Mouse (Mus musculus) testis, postnatal 10 days (tissue): Measurements from ENCODE around the gene Rapgef1.

Source experiments
- DNase-seq: peaks from one replicate; pipeline ENCODE4 v3.0.0; 2021; ENCODE audit warnings: low spot score

Gene Rapgef1

GRCm38 (mm10) chr2:29619484-29620300, at the start of gene Rapgef1:
Gene Rapgef1 (plus strand): TSS chr2:29619720.
- DNase-seq, result peak; percentile 94

- DNase-seq, result no peak
These were observed 47.4 kb upstream of the Rapgef1 start for GRCm38 (mm10) chr2:29571921-29572700.

GRCm38 (mm10) chr2:29572811-29573427, 46.6 kb upstream of the Rapgef1 start:
- DNase-seq, result no peak

- peak; percentile 84 for DNase-seq
These were observed 45.9 kb upstream of the Rapgef1 start for GRCm38 (mm10) chr2:29573591-29573990.

- no peak for DNase-seq
These were observed 45.3 kb upstream of the Rapgef1 start for GRCm38 (mm10) chr2:29574187-29574586.

- peak; percentile 84 for DNase-seq
These were observed 37.1 kb upstream of the Rapgef1 start for GRCm38 (mm10) chr2:29582415-29582814.

GRCm38 (mm10) chr2:29586017-29586702, 33.4 kb upstream of the Rapgef1 start:
- no peak for DNase-seq

GRCm38 (mm10) chr2:29588006-29588405, 31.5 kb upstream of the Rapgef1 start:
- no peak for DNase-seq

- no peak for DNase-seq
These were observed 30.3 kb upstream of the Rapgef1 start for GRCm38 (mm10) chr2:29589266-29589665.

GRCm38 (mm10) chr2:29591626-29592025, 27.9 kb upstream of the Rapgef1 start:
- DNase-seq, result no peak

GRCm38 (mm10) chr2:29592537-29592936, 27.0 kb upstream of the Rapgef1 start:
- no peak for DNase-seq

GRCm38 (mm10) chr2:29603930-29604329, 15.6 kb upstream of the Rapgef1 start:
- DNase-seq, result peak; percentile 94

GRCm38 (mm10) chr2:29605591-29605990, 13.9 kb upstream of the Rapgef1 start:
- DNase-seq, result no peak

- no peak for DNase-seq
These were observed 13.1 kb upstream of the Rapgef1 start for GRCm38 (mm10) chr2:29606460-29606859.

- no peak for DNase-seq
These were observed 2.2 kb upstream of the Rapgef1 start for GRCm38 (mm10) chr2:29617341-29617740.

GRCm38 (mm10) chr2:29618926-29619483, 515 bp upstream of the Rapgef1 start:
- peak; percentile 40 for DNase-seq

- no peak for DNase-seq
These were observed 844 bp downstream of the Rapgef1 start for GRCm38 (mm10) chr2:29620301-29620827.

GRCm38 (mm10) chr2:29621163-29621562, 1.6 kb downstream of the Rapgef1 start:
- DNase-seq, result no peak

- DNase-seq, result no peak
These were observed 2.1 kb downstream of the Rapgef1 start for GRCm38 (mm10) chr2:29621636-29622035.

- no peak for DNase-seq
These were observed 2.8 kb downstream of the Rapgef1 start for GRCm38 (mm10) chr2:29622126-29623005.
